Mouse (Mus musculus) G1E (cell line): ENCODE data around the gene Gmds.

Experiments used
- CTCF ChIP-seq: IDR thresholded peaks from 2 replicates; pipeline ENCODE4 v1.5.1; 2012; ENCODE audit warnings: low read depth, low read length, inconsistent platforms, mixed read lengths
- GATA2 ChIP-seq: IDR thresholded peaks from 2 replicates; pipeline ENCODE4 v1.6.1; 2012; ENCODE audit warnings: low read depth, low read length, inconsistent platforms, borderline replicate concordance

- TF ChIP-seq CTCF (no peak), GATA2 (no peak)
These were observed 556.5 kb downstream of the Gmds start for GRCm38 (mm10) chr13:31782063-31782462.
